Mouse (Mus musculus) midbrain, embryonic 14.5 days (tissue): ENCODE measurements around the gene Nup210. TPM values are rescaled to one million over a fixed set of nuclear protein-coding genes. Genes with fewer than 3 reads are reported as not detected.
"Not testable (repeated sequence)": the region's sequence is repeated elsewhere in the genome, so short reads cannot be mapped to it uniquely, and the experiment has no call there.

Source experiments
- ATAC-seq: fragments of 200-750 bp; cut with Nextera tagmentation; 2 replicates; pipeline ENCODE4 v1.8.0; 2017; ENCODE audit warnings: moderate number of reproducible peaks, moderate library complexity; ENCODE audit not compliant: low FRiP score, low TSS enrichment
- DNase-seq: peaks from one replicate; pipeline ENCODE4 v3.0.0-alpha.2; 2015
- H3K27ac ChIP-seq: fragments of 300-500 bp; sonication (generic); replicated peaks from 2 replicates; pipeline ENCODE4 v1.5.1; 2014; ENCODE audit warnings: mild to moderate bottlenecking, low read depth, low read length, moderate library complexity
- H3K27me3 ChIP-seq: fragments of 300-500 bp; sonication (generic); 2 replicates; pipeline ENCODE4 v1.6.1; 2014; ENCODE audit warnings: low read length, control low read depth, mixed read lengths; ENCODE audit not compliant: control insufficient read depth, insufficient read depth
- H3K36me3 ChIP-seq: fragments of 300-500 bp; sonication (generic); 2 replicates; pipeline ENCODE4 v1.6.1; 2014; ENCODE audit warnings: low read length, control low read depth; ENCODE audit not compliant: control insufficient read depth, insufficient read depth
- H3K4me1 ChIP-seq: fragments of 300-500 bp; sonication (generic); 2 replicates; pipeline ENCODE4 v1.6.1; 2014; ENCODE audit warnings: mild to moderate bottlenecking, antibody characterized with exemption, low read length, control low read depth; ENCODE audit not compliant: control insufficient read depth, insufficient read depth
- H3K4me2 ChIP-seq: fragments of 300-500 bp; sonication (generic); 2 replicates; pipeline ENCODE4 v1.6.1; 2014; ENCODE audit warnings: mild to moderate bottlenecking, low read length, moderate library complexity
- H3K4me3 ChIP-seq: fragments of 300-500 bp; sonication (generic); replicated peaks from 2 replicates; pipeline ENCODE4 v1.5.1; 2014; ENCODE audit warnings: low read depth, low read length
- H3K9ac ChIP-seq: fragments of 300-500 bp; sonication (generic); replicated peaks from 2 replicates; pipeline ENCODE4 v1.6.1; 2014; ENCODE audit warnings: mild to moderate bottlenecking, low read length, moderate library complexity
- H3K9me3 ChIP-seq: fragments of 300-500 bp; sonication (generic); 2 replicates; pipeline ENCODE4 v1.6.1; 2016; ENCODE audit warnings: low read length, control low read depth, mixed read lengths; ENCODE audit not compliant: control insufficient read depth
- WGBS: fragments of 180-500 bp; shearing (Covaris S2); extraction: QIAGEN DNeasy Blood & Tissue Kit; methylation state at CpG from one replicate; pipeline ENCODE4 v1.1.7; 2014; 5-methylcytosine and 5-hydroxymethylcytosine counted together
- polyA plus RNA-seq: library from polyadenylated mRNA; unstranded; fragments of >200 nt; fragmentation: Nextera tagmentation; extraction: Ambion mirVana; gene quantifications from 2 replicates; pipeline ENCODE4 v1.2.1, GENCODE M21; 2014

The Nup210 gene
- polyA plus RNA-seq, 1 experiment from 2014 or later: 28.0 TPM

DNA sequence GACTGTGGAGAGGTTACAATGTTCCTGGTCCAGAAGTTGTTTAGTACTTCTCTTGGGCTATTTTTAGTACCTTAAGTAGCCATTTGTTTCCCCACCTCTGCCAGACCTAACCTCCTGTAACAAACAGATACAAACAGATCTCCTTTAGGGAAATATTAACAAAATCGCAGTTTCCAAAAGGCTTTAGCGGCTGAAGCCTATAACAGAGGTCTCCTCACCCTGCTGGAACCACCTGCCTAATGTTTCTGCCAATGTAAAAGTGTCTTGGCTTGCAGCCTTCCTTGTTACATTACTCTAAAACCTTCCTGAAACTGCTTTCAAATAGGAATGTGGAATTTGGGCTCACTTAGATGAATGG is 8.6 kb upstream of the Nup210 start:
- Histone ChIP-seq H3K27ac (no peak overlapping the region), H3K4me3 (no peak overlapping the region), H3K9ac (no peak overlapping the region), H3K4me1 (no peaks in the 10 kb centered on the region), H3K36me3 (no peaks in the 10 kb centered on the region), H3K9me3 (no peaks in the 10 kb centered on the region), H3K27me3 (no peaks in the 10 kb centered on the region), H3K4me2 (no peak overlapping the region)
- WGBS: 89% methylated on average over 2 of the region's 2 CpGs
- ATAC-seq (no peak), DNase-seq (no peak)

DNA sequence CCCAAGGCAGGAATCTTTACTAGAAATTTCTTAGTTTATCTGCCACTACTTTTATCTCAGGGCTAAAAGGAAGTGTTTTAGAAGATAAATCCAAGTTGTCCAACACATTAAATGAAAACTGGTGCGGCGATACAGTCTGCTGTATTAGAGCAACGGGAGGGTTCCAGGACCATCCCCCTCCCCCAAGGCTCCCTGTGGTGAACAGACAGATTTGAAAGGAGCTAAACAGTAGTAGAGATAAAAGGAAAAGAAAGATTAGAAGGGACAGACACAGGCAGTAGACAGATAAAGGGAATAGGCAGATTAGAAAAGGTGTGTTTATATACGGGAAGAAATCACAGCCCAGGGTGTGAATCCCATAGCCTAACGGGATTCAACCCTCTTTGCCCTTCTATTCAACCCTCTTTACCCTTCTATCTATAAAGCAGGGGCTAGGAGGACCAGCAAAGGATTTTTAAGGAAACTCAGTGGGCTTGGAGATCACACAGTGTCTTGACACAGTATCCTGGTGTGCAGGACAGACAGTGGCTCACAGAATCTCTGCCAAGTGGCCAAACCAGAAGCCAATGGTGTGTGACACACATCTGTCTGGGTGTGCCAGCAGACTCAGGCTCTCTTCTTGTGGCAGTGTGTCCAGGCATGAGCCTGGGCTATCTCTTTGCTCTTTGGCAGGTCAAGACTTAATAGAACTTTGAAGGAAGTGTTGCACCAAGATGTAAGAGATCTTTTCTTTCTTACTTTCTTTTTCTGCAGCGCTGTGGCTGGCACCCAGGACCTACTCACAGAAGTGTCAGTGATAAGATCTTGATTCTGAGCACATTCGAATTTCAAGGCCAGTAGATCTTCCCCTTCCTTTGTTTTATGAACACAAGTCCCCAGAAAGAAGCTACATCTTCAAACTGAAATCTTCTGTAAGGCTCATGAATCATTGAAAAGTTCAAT is 7.9 kb upstream of the Nup210 start:
- peak; percentile 61 for DNase-seq
- Histone ChIP-seq H3K27ac (no peak overlapping the region), H3K4me2 (no peak overlapping the region)

DNA sequence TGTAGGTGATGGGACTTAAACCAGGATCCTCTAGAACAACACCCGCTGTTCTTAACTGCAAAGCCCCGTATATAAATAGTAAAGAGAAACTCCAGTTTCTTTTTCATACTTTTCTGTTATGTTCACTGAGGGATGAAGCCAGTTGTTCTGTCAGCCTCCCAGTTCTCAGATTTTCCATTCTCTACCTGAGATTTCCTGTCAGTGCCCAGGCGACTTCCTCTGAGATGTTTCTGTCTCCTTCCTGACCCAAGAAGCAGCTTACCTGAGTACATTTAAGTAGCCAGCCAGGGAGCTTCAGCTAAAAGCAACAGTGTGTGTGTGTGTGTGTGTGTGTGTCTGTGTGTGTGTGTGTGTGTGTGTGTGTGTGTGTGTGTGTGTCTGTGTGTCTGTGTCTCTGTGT is 6.8 kb upstream of the Nup210 start:
- H3K4me2 ChIP-seq: no peak overlapping the region
- H3K9ac ChIP-seq: no peak overlapping the region
- H3K36me3 ChIP-seq: no peaks in the 10 kb centered on the region
- DNase-seq: no peak
- H3K4me1 ChIP-seq: no peaks in the 10 kb centered on the region
- 88% methylated on average over 3 of the region's 3 CpGs for whole genome bisulfite sequencing
- no peaks in the 10 kb centered on the region for H3K27me3 ChIP-seq
- no peak overlapping the region for H3K4me3 ChIP-seq
- H3K9me3 ChIP-seq: no peaks in the 10 kb centered on the region
- no peak overlapping the region for H3K27ac ChIP-seq
- ATAC-seq: no peak

More for the DNA sequence above, 7.9 kb upstream of the Nup210 start:
- Histone ChIP-seq H3K36me3 (no peaks in the 10 kb centered on the region), H3K4me1 (no peaks in the 10 kb centered on the region), H3K27me3 (no peaks in the 10 kb centered on the region), H3K9ac (no peak overlapping the region), H3K9me3 (no peaks in the 10 kb centered on the region), H3K4me3 (no peak overlapping the region)
- 35% methylated on average over 7 of the region's 7 CpGs for WGBS
- ATAC-seq: no peak

DNA sequence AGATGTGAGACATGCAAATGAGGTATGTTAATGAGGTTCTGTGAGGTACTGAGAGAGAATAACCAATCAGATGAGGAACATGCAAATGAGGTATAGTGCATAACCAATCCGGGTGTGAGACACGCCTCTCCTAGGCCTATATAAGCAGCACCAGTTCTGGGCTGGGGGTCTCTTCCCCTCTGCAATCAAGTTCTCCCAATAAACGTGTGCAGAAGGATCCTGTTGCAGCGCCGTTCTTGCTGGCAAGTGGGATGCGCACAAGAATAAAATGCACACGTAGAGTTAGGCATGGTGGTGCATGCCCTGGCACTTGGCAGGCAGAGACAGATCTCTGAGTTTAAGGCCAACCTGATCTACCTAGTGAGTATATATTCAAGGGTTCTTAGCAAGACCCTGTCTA is 4.5 kb upstream of the Nup210 start:
- not testable (repeated sequence) for H3K9me3 ChIP-seq, H3K4me3 ChIP-seq, H3K27ac ChIP-seq, DNase-seq, H3K9ac ChIP-seq, H3K36me3 ChIP-seq, H3K27me3 ChIP-seq, ATAC-seq, H3K4me2 ChIP-seq
- 96% methylated on average over 7 of the region's 7 CpGs for WGBS
- H3K4me1 ChIP-seq: peaks cover 13% of the 10 kb centered on the region; the same call in 1 of the 2 replicates

DNA sequence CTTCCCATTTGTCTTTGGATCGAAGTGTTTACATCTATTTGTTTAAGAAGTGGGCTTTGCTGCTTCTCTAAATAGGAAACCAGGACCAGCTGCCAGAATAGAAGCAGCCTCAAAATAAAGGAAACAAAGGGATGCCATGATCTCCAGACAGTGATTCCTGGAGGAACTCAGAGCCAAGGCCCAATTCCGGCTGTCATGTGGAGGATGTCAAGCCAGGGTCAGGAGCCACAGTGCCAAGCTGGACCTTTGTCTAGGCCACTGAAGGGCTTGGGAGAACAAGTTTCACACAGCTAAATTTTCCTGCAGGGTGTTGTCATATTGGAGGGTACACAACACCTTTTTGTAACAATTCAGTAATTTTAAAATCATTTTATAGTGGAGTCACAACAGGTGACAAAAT is 3.6 kb upstream of the Nup210 start:
- ATAC-seq (no peak), DNase-seq (no peak)
- H3K9me3 ChIP-seq: no peaks in the 10 kb centered on the region
- no peak overlapping the region for H3K27ac ChIP-seq
- H3K4me3 ChIP-seq: no peak overlapping the region
- no peak overlapping the region for H3K9ac ChIP-seq
- H3K27me3 ChIP-seq: no peaks in the 10 kb centered on the region
- no peaks in the 10 kb centered on the region for H3K36me3 ChIP-seq
- H3K4me2 ChIP-seq: no peak overlapping the region
- WGBS: 78% methylated on average over 2 of the region's 2 CpGs
- peaks cover 22% of the 10 kb centered on the region for H3K4me1 ChIP-seq

DNA sequence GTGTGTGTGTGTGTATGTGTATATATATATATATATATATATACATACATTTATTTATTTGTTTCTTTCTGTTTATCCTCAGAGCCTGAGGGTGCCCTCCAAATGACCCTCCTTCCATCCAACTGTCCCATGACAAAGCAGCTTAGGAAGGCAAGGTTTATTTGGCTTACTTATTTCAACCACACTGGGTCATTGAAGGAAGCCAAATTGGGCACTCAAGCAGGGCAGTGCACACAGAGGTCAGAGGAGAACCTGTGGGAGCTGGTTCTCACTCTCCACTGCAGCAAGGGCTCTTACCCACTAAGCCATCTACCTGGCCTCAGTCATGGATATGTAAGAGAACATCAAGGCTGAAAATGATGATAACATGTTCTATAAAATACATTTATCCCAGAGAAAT is 1.9 kb upstream of the Nup210 start:
- H3K4me2 ChIP-seq: no peak overlapping the region
- peaks cover 26% of the 10 kb centered on the region for H3K4me1 ChIP-seq
- no peak overlapping the region for H3K4me3 ChIP-seq
- no peak overlapping the region for H3K9ac ChIP-seq
- H3K9me3 ChIP-seq: no peaks in the 10 kb centered on the region
- DNase-seq (no peak), ATAC-seq (no peak)
- H3K36me3 ChIP-seq: no peaks in the 10 kb centered on the region
- H3K27ac ChIP-seq: no peak overlapping the region
- H3K27me3 ChIP-seq: no peaks in the 10 kb centered on the region

DNA sequence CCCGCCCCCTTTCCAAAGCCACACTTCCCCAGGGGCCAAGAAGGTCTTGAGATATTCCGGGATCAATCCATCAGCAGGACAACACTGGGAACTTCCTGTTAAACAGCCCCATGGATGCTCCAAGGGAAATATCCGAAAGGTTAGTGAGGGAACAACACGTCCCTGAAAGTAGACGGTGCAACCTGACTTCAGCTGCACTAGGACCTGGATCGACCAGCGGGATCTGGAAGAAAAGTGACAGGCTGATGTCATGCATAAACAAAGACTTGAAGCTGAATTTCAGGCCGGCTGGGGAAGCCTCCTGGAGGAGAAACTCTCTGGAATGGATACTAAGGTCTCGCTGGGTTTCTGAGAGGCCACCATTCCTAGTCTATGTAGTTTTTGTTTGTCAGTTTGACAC is 520 bp upstream of the Nup210 start:
- Histone ChIP-seq H3K4me2 (peak overlapping the region; percentile 72), H3K9ac (peak overlapping the region; percentile 76), H3K4me1 (peaks cover 26% of the 10 kb centered on the region), H3K27ac (peak overlapping the region; percentile 90), H3K36me3 (no peaks in the 10 kb centered on the region), H3K4me3 (peak overlapping the region; percentile 66), H3K9me3 (no peaks in the 10 kb centered on the region), H3K27me3 (no peaks in the 10 kb centered on the region)
- no peak for DNase-seq
- ATAC-seq: peak; percentile 53
- WGBS: 3% methylated on average over 9 of the region's 9 CpGs

DNA sequence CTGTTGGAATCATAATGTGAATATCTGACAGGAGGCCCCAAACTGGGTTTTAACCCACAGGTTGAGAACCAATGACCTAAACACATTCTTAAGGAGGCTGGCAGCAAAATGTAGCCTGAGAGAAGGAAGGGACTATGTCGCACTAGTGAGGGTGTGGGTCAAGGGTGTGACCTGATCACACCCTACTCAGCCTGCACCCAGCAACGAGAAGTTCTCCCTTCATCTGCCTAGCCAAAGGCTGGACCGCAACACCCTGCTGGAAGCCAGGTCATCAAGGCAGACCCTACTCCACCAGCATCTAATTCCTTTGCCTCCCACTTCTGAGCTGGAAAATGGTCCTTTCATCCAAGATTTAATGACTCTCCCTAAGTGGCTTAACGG is 776 bp downstream of the Nup210 start:
- DNase-seq: no peak
- 17% methylated on average over 4 of the region's 4 CpGs for WGBS
- peaks cover 26% of the 10 kb centered on the region for H3K4me1 ChIP-seq
- H3K4me2 ChIP-seq: peak overlapping the region; percentile 72
- peak overlapping the region; percentile 76 for H3K9ac ChIP-seq
- ATAC-seq: no peak
- H3K9me3 ChIP-seq: no peaks in the 10 kb centered on the region
- H3K27me3 ChIP-seq: no peaks in the 10 kb centered on the region
- H3K4me3 ChIP-seq: peak overlapping the region; percentile 66
- H3K27ac ChIP-seq: peak overlapping the region; percentile 90
- H3K36me3 ChIP-seq: no peaks in the 10 kb centered on the region

DNA sequence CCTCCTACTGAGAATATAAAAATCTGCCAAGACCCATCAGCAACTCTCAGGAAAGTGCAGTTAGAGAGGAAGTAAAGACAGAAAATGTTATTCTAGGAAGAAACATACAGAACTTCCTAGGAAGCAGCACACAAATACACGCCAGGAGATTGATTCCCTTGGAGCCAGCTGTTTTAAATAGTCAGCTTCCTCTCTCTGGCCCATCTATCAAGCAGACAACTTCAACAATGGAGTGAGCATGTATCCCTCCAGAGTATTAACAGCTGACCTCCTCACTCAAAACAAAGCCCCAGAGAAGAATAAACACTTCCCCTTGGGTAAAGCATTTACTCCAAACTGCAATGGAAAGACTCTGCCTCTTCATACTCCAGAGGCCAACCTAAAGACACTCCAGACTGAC is 1.5 kb downstream of the Nup210 start:
- no peak overlapping the region for H3K4me3 ChIP-seq

More for the DNA sequence above, 1.5 kb downstream of the Nup210 start:
- ATAC-seq (no peak), DNase-seq (no peak)
- H3K36me3 ChIP-seq: no peaks in the 10 kb centered on the region
- H3K27me3 ChIP-seq: no peaks in the 10 kb centered on the region
- no peaks in the 10 kb centered on the region for H3K9me3 ChIP-seq
- peak overlapping the region; percentile 72 for H3K4me2 ChIP-seq
- peaks cover 26% of the 10 kb centered on the region for H3K4me1 ChIP-seq
- no peak overlapping the region for H3K27ac ChIP-seq
- H3K9ac ChIP-seq: peak overlapping the region; percentile 76; the same call in 1 of the 2 replicates
- WGBS: 50% methylated on average over 1 of the region's 1 CpGs
